Mouse (Mus musculus) myocyte (in vitro differentiated cells): ENCODE data around the gene Rpl12.

Source experiments
- MYOG ChIP-seq, 3 experiments: IDR thresholded peaks; one replicate each; pipeline ENCODE4 v1.6.1; 2011; ENCODE audit warnings: control low read depth in 2 of 3, low read depth in 2 of 3, mild to moderate bottlenecking in 2 of 3; ENCODE audit not compliant: insufficient read length in 2 of 3, control insufficient read depth in 1 of 3, insufficient read depth in 1 of 3
- POLR2A ChIP-seq: IDR thresholded peaks from one replicate; pipeline ENCODE4 v1.6.1; 2011; ENCODE audit warnings: low read depth, mild to moderate bottlenecking, control low read depth, moderate library complexity; ENCODE audit not compliant: insufficient read length

DNA sequence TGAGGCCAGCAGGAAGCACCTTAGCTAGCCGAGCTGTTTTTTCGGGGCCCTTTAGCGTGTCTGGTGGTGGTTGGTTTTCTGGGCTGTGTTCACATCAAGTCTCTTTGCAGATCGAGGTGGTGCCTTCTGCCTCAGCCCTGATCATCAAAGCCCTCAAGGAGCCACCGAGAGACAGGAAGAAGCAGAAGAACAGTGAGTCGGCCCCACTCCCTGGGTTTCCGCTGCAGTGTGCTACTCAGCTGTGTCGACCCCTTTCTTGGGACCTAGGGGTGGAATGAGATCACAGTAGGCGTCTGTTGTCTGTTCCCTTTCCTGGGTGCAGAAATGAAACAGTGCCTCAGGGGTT lies 1.5 kb downstream of the Rpl12 start:
- no peak for TF ChIP-seq POLR2A
- TF ChIP-seq MYOG (IDR thresholded peaks at IDR 0.05; ENCODE audit: control insufficient read depth in 1 of 3, insufficient read depth in 1 of 3, insufficient read length in 2 of 3, low read depth in 2 of 3), result no peak
